31 mouse cellular contexts compared by ENCODE assay signal in genomic region chr7:144506807-144507206, GRCm38 (mm10). TPM values are rescaled to one million over a fixed set of nuclear protein-coding genes. Genes with fewer than 3 reads are reported as not detected.
DNase-seq lines count a peak whose midpoint lies in the region; ATAC-seq lines count a peak whose summit lies in the region.
"Had no signal": no experiment of that assay in that cellular context is flagged by ENCODE, and none has a peak within 500 bp of the region (broad histone marks: within the 10 kb centered on the region; RNA-seq: fewer than 3 reads in every experiment).

No protein-coding gene starts in this region.

- H3K27ac ChIP-seq in liver, embryonic 11.5 days (ENCODE audit: low read depth, low read length): no peak overlapping the region
- no peak overlapping the region for H3K27ac ChIP-seq in liver, embryonic 13.5 days
- H3K27ac ChIP-seq: embryonic facial prominence, embryonic 10.5 days; embryonic facial prominence, embryonic 13.5 days; gastrocnemius, adult 2 months; heart, embryonic 10.5 days; heart, embryonic 13.5 days; hindbrain, embryonic 14.5 days; hindbrain, postnatal 0 days had no signal

- 54% methylated on average over 1 of the region's 1 CpGs for WGBS in liver, embryonic 11.5 days
- 36% methylated on average over 1 of the region's 1 CpGs for WGBS in liver, embryonic 13.5 days (ENCODE audit: insufficient replicate concordance)

- H3K9me3 ChIP-seq in liver, embryonic 11.5 days (ENCODE audit: control insufficient read depth, low read length): no peaks in the 10 kb centered on the region
- no peaks in the 10 kb centered on the region for H3K9me3 ChIP-seq in liver, embryonic 13.5 days (replicated peaks)
- H3K9me3 ChIP-seq: embryonic facial prominence, embryonic 10.5 days; embryonic facial prominence, embryonic 13.5 days; G1E; heart, embryonic 10.5 days; heart, embryonic 13.5 days had no signal

- H3K4me2 ChIP-seq in liver, embryonic 11.5 days: no peak overlapping the region
- H3K4me2 ChIP-seq in liver, embryonic 13.5 days: no peak overlapping the region
- H3K4me2 ChIP-seq: embryonic facial prominence, embryonic 13.5 days; heart, embryonic 13.5 days; hindbrain, embryonic 14.5 days had no signal

- no peaks in the 10 kb centered on the region for H3K27me3 ChIP-seq in liver, embryonic 11.5 days (replicated peaks; ENCODE audit: control insufficient read depth, insufficient read depth, low read length)
- H3K27me3 ChIP-seq in liver, embryonic 13.5 days: no peaks in the 10 kb centered on the region
- H3K27me3 ChIP-seq: CH12.LX; embryonic facial prominence, embryonic 13.5 days; heart, embryonic 13.5 days had no signal

- DNase-seq in liver, embryonic 11.5 days (ENCODE audit: low spot score): no peak
- DNase-seq in liver (no peak), MEL-GATA-1-ER (ENCODE audit: extremely low read depth, low read depth) (peak; percentile 68)
- no peak for DNase-seq in liver, embryonic 13.5 days
- DNase-seq in heart, adult 11 months: no peak
- no peak for DNase-seq in lung, postnatal 25 days (ENCODE audit: low spot score)
- DNase-seq: adrenal gland, postnatal 10 days; adrenal gland, postnatal 36 days; B cell, adult 2 months; cerebellum, adult 18-20 months; cerebellum, adult 9-10 months; cerebellum, postnatal 14 days; embryo, embryonic 11 days; forebrain, postnatal 0 days; gastrocnemius, adult 2 months; gastrocnemius, postnatal 14 days; heart, adult 18-20 months; heart, postnatal 14 days; heart, postnatal 4 days had no signal

- no peak overlapping the region for H3K4me3 ChIP-seq in liver, embryonic 11.5 days (ENCODE audit: low read depth, low read length)
- no peak overlapping the region for H3K4me3 ChIP-seq in liver, embryonic 13.5 days (replicated peaks)
- H3K4me3 ChIP-seq: embryonic facial prominence, embryonic 10.5 days; embryonic facial prominence, embryonic 13.5 days; gastrocnemius, adult 2 months; heart, embryonic 10.5 days; heart, embryonic 13.5 days had no signal

- peaks cover 9% of the 10 kb centered on the region for H3K4me1 ChIP-seq in liver, embryonic 11.5 days (replicated peaks; ENCODE audit: control insufficient read depth, insufficient read depth, low read length)
- peaks cover 14% of the 10 kb centered on the region for H3K4me1 ChIP-seq in liver, embryonic 13.5 days (replicated peaks)
- H3K4me1 ChIP-seq: embryonic facial prominence, embryonic 10.5 days; embryonic facial prominence, embryonic 13.5 days; heart, embryonic 10.5 days had no signal

- peaks cover 59% of the 10 kb centered on the region for H3K36me3 ChIP-seq in liver, embryonic 11.5 days (ENCODE audit: control insufficient read depth, insufficient read depth, low read length)
- H3K36me3 ChIP-seq in liver, embryonic 13.5 days: peaks cover 96% of the 10 kb centered on the region

- ATAC-seq in liver, embryonic 11.5 days (replicated peaks; ENCODE audit: low FRiP score): no peak
- 0 out of 2 replicates have a peak, but pooled peaks have one; percentile 13 for ATAC-seq in liver, embryonic 13.5 days (ENCODE audit: low read depth)
- peak; percentile 59 for ATAC-seq in megakaryocyte-erythroid progenitor cell, adult 5-6 weeks (replicated peaks; ENCODE audit: low FRiP score, low TSS enrichment, poor library complexity, severe bottlenecking)
- no peak for ATAC-seq in erythroid progenitor cell, adult 5-6 weeks (replicated peaks; ENCODE audit: low FRiP score, poor library complexity, severe bottlenecking)
- ATAC-seq: activated CD4-positive, CD25-positive, alpha-beta regulatory T cell, adult 4 months; forebrain, embryonic 14.5 days; forebrain, postnatal 0 days; hindbrain, postnatal 0 days had no signal

- 0 out of 2 replicates have a peak overlapping the region, but pooled peaks have one; percentile 6 for H3K9ac ChIP-seq in liver, embryonic 11.5 days (ENCODE audit: low read depth, low read length)
- no peak overlapping the region for H3K9ac ChIP-seq in liver, embryonic 13.5 days
- H3K9ac ChIP-seq: embryonic facial prominence, embryonic 13.5 days; forebrain, postnatal 0 days; heart, embryonic 13.5 days; hindbrain, embryonic 14.5 days had no signal

RNA-seq across cellular contexts. Expression of gene Cttn, which starts 36.0 kb away (rescaled TPM):
- polyA plus RNA-seq in liver, embryonic 11.5 days (2014; fragmentation: Nextera tagmentation; extraction: Ambion mirVana): 101 and 106 TPM in 2 replicates
- polyA plus RNA-seq in liver, embryonic 13.5 days (2015; fragmentation: Nextera tagmentation; extraction: Ambion mirVana): 44.8 and 51.9 TPM in 2 replicates
- 23.5 and 23.7 TPM in 2 replicates for total RNA-seq in megakaryocyte-erythroid progenitor cell, adult 5-6 weeks (2014; fragmentation: Nextera tagmentation)
- 34.7 and 42.2 TPM in 2 replicates for total RNA-seq in megakaryocyte-erythroid progenitor cell, adult 5-6 weeks (2017)
- 1.3 and 4.3 TPM in 2 replicates for total RNA-seq in erythroid progenitor cell, adult 5-6 weeks (2015; ENCODE audit: low replicate concordance)
- total RNA-seq in erythroid progenitor cell, adult 5-6 weeks (2017; ENCODE audit: low replicate concordance): 4.1 and 6.9 TPM in 2 replicates

RNA-seq across cellular contexts. Expression of gene Ppfia1, which starts 46.7 kb away (rescaled TPM):
- polyA plus RNA-seq in liver, embryonic 11.5 days (2014; fragmentation: Nextera tagmentation; extraction: Ambion mirVana): 45.4 and 46.5 TPM in 2 replicates
- polyA plus RNA-seq in liver, embryonic 13.5 days (2015; fragmentation: Nextera tagmentation; extraction: Ambion mirVana): 14.1 and 20.0 TPM in 2 replicates
- 69.2 and 98.4 TPM in 2 replicates for total RNA-seq in megakaryocyte-erythroid progenitor cell, adult 5-6 weeks (2014; fragmentation: Nextera tagmentation)
- 77.3 and 106 TPM in 2 replicates for total RNA-seq in megakaryocyte-erythroid progenitor cell, adult 5-6 weeks (2017)
- total RNA-seq in erythroid progenitor cell, adult 5-6 weeks (2015; ENCODE audit: low replicate concordance): 24.9 and 83.4 TPM in 2 replicates
- total RNA-seq in erythroid progenitor cell, adult 5-6 weeks (2017; ENCODE audit: low replicate concordance): 54.0 and 96.1 TPM in 2 replicates

Comparison
In these comparisons a context has a peak if more than half of its experiments do, and no peak if none do; other contexts are left out.
1. ATAC-seq: peak in liver, embryonic 13.5 days (single experiment) and megakaryocyte-erythroid progenitor cell, adult 5-6 weeks (single experiment); none in liver, embryonic 11.5 days (single experiment) and erythroid progenitor cell, adult 5-6 weeks (single experiment).